Mouse (Mus musculus) cerebellum, adult 2 months (tissue): ENCODE data around the gene Lasp1.

Experiments used
- CTCF ChIP-seq: fragments of 200-500 bp; IDR thresholded peaks from 2 replicates; pipeline ENCODE4 v1.5.1; 2011; ENCODE audit warnings: low read depth, mild to moderate bottlenecking, control low read depth, low read length, moderate library complexity, borderline replicate concordance; ENCODE audit not compliant: insufficient read depth
- POLR2A ChIP-seq: fragments of 200-500 bp; IDR thresholded peaks from 2 replicates; pipeline ENCODE4 v1.6.1; 2011; ENCODE audit warnings: low read length, control low read depth, borderline replicate concordance; ENCODE audit not compliant: insufficient read depth

DNA sequence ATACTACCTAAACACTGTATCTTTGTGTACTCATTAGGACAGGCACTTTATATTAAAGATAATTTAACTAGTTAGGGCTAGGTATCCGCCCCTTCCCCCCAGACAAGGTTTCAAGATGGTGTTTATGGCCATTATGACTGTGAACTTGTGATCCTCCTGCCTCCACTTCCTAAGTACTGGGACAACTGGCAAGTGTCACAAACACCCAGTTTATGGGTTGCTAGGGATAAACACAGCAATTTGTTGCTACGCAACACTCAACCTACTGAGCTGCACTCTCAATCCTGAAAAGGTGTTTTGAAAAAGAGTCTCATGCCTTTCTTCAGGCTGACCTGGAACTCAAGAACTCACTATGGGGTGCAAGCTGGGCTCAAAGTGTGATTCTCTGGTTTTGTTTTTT lies 78.5 kb downstream of the Lasp1 start:
- TF ChIP-seq CTCF = no peak
- no peak for TF ChIP-seq POLR2A
